Mouse (Mus musculus) pancreas, adult 10 weeks (tissue): ENCODE measurements around the gene Chgb. TPM values are rescaled to one million over a fixed set of nuclear protein-coding genes. Genes with fewer than 3 reads are reported as not detected.

Experiments used
- polyA plus RNA-seq: library from polyadenylated mRNA; stranded (reverse); fragments of 350-450 nt; fragmentation: Illumina TruSeq; extraction: RNeasy Lipid Tissue Mini Kit (QIAGEN cat#74804); gene quantifications from one replicate; pipeline ENCODE4 v1.2.3, GENCODE M21; 2015; ENCODE audit warnings: low read depth, low replicate concordance; ENCODE audit not compliant: insufficient read depth

The Chgb gene
- polyA plus RNA-seq = 25.3 TPM

DNA sequence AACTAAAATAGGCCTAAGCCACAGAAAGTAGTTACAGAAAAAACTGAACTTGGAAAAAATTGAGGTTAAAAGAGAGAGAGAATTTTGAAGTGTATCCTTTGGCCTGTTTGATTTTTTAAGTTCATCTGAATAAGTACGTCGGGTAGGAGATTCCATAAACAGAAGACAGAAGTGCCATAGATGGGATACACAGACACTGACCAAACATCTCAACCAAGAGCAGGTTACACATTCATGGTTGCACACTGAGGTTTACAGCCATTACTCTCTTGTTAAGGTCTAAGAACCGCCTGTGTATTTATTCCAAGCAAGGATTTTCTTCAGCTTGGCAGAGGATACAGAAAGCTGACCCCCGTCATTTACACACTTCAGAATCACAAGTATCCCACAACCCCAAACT lies at the start of gene Chgb:
Gene Chgb, plus strand, starts transcription at position 301 of the 400 bp plus-strand sequence.

DNA sequence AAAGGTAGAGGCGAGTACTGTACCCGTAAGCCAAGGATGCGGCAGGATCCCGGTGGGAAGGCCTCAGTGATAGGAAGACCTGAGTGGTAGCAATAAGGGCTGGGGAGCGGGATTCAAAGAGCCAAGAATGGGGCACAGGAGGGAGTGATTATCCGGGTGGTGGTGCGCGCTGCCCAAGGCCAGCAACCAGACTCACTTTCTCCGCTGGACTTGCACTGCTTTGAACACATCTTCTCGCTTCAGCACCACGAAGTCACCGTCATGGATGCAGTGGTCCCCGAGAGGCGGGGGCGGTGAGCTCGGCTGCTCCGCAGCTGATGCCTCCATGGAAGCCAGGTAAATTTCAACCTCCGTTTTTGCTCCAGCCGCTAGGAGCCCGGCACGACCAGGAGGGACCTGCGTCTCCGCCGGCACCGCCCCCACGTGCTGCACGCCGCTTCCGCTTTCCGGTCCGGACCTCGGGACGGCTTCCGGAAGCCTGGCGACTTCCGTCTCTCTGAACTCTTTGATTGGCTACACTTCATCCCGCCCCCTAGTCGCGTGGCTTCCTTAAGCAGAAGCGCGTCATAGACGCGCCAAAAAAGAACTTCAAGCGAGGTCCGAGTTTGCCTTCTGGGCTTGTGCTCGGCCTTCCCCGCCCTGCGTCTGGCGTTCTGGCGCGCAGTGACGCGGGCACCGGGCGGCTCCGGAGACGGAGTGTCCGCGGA lies 34.7 kb downstream of the Chgb start, which contains the start of the genes Trmt6 and Mcm8:
Gene Trmt6, minus strand, starts transcription at position 448 of the 707 bp plus-strand sequence.
Gene Mcm8, plus strand, starts transcription at position 534 of the 707 bp plus-strand sequence.

Other genes with a start within 250 kb of the Chgb start
- 6.8 TPM for gene Gpcpd1, start 193.5 kb upstream of the Chgb start, polyA plus RNA-seq
- 4.4 TPM for gene Shld1, start 94.3 kb upstream of the Chgb start, polyA plus RNA-seq
- gene Trmt6, start 34.8 kb downstream of the Chgb start, polyA plus RNA-seq = 3.7 TPM
- gene Mcm8, start 34.9 kb downstream of the Chgb start, polyA plus RNA-seq = not detected
- 9.2 TPM for gene Crls1, start 65.4 kb downstream of the Chgb start, polyA plus RNA-seq
- gene Lrrn4, start 99.6 kb downstream of the Chgb start, polyA plus RNA-seq = 16.3 TPM
- 1.5 TPM for gene Fermt1, start 164.6 kb downstream of the Chgb start, polyA plus RNA-seq